Mouse (Mus musculus) spleen, postnatal 14 days (tissue): ENCODE measurements around the gene Olfml2b.

Experiments used
- DNase-seq, 2 experiments: peaks; one replicate each; pipeline ENCODE4 v3.0.0; 2021 to 2022; ENCODE audit warnings: low spot score in 2 of 2

Olfml2b gene

GRCm38 (mm10) chr1:170644255-170645205 lies at the start of gene Olfml2b:
Gene Olfml2b, plus strand, starts transcription at chr1:170644532.
- DNase-seq = peak in 1 of 2 experiments; percentile 33

- DNase-seq = no peak
Observed at GRCm38 (mm10) chr1:170594575-170594974, 49.8 kb upstream of the Olfml2b start.

GRCm38 (mm10) chr1:170605228-170606001 lies 38.9 kb upstream of the Olfml2b start:
- no peak for DNase-seq

- no peak for DNase-seq
Observed at GRCm38 (mm10) chr1:170607231-170607917, 37.0 kb upstream of the Olfml2b start.

GRCm38 (mm10) chr1:170608461-170609071 lies 35.8 kb upstream of the Olfml2b start:
- no peak for DNase-seq

- no peak for DNase-seq
Observed at GRCm38 (mm10) chr1:170609872-170610271, 34.5 kb upstream of the Olfml2b start.

GRCm38 (mm10) chr1:170610289-170610688 lies 34.0 kb upstream of the Olfml2b start:
- peak in 1 of 2 experiments; percentile 24 for DNase-seq

- DNase-seq = no peak
Observed at GRCm38 (mm10) chr1:170610695-170611094, 33.6 kb upstream of the Olfml2b start.

- DNase-seq = no peak
Observed at GRCm38 (mm10) chr1:170611631-170612030, 32.7 kb upstream of the Olfml2b start.

- DNase-seq = peak in 1 of 2 experiments; percentile 51
Observed at GRCm38 (mm10) chr1:170612968-170613872, 31.1 kb upstream of the Olfml2b start.

GRCm38 (mm10) chr1:170619686-170620374 lies 24.5 kb upstream of the Olfml2b start:
- DNase-seq = no peak

- DNase-seq = no peak
Observed at GRCm38 (mm10) chr1:170622934-170623333, 21.4 kb upstream of the Olfml2b start.

- DNase-seq = no peak
Observed at GRCm38 (mm10) chr1:170623432-170623831, 20.9 kb upstream of the Olfml2b start.

- no peak for DNase-seq
Observed at GRCm38 (mm10) chr1:170630489-170630888, 13.8 kb upstream of the Olfml2b start.

- no peak for DNase-seq
Observed at GRCm38 (mm10) chr1:170631571-170631970, 12.8 kb upstream of the Olfml2b start.

GRCm38 (mm10) chr1:170632385-170632784 lies 11.9 kb upstream of the Olfml2b start:
- peak; percentile 58 to 69 for DNase-seq

- no peak for DNase-seq
Observed at GRCm38 (mm10) chr1:170632856-170633255, 11.5 kb upstream of the Olfml2b start.

- no peak for DNase-seq
Observed at GRCm38 (mm10) chr1:170638941-170639340, 5.4 kb upstream of the Olfml2b start.

GRCm38 (mm10) chr1:170645896-170646605 lies 1.7 kb downstream of the Olfml2b start:
- DNase-seq = no peak
